23 mouse cellular contexts compared by ENCODE assay signal in the genomic region with DNA sequence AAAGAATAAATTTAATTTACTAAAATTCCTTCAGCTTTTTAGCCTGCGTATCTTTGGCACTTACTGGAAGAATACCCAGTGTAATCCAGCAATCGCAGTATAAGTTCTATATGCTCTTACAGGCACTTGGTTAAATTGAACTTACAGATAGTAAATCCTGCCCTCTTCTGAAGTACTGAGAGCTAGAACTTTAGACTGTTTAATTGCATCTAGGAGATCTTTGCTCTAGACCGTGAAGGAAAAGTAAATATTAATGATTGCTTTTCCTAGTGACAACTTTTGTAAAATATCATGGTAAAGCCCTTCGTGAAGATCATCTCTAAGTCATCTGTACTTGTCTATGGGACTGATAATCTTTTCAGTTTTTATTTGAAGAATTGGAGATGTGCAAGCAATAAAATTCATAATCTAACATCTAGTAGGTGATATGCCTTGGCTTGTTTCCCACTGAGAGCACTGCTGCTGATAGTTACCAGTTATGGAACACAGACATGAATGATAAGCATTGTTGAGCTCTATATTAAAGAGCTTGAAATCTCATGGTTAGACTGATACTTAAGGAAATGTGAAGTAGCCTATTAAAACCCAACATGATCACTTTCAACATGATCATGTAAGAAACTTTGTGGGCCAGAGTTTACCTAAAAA.
"Had no signal": no experiment of that assay in that cellular context is flagged by ENCODE, and none has a peak within 500 bp of the region (broad histone marks: within the 10 kb centered on the region; RNA-seq: fewer than 3 reads in every experiment).

No protein-coding gene starts in this region.

- H3K27ac ChIP-seq: heart, adult 2 months; heart, embryonic 13.5 days; heart, embryonic 15.5 days; hindbrain, embryonic 13.5 days; hindbrain, embryonic 15.5 days; hindbrain, postnatal 0 days; layer of hippocampus, adult 2 months; left cerebral cortex, adult 2 months; limb, embryonic 10.5 days; limb, embryonic 12.5 days; liver, embryonic 13.5 days; liver, embryonic 15.5 days had no signal

- H3K4me2 ChIP-seq: heart, embryonic 11.5 days; heart, embryonic 13.5 days; heart, embryonic 15.5 days; hindbrain, embryonic 13.5 days; hindbrain, embryonic 15.5 days; limb, embryonic 12.5 days; liver, embryonic 13.5 days; liver, embryonic 15.5 days had no signal

- H3K9me3 ChIP-seq: heart, embryonic 13.5 days; heart, embryonic 15.5 days; hindbrain, embryonic 13.5 days; hindbrain, embryonic 15.5 days; limb, embryonic 10.5 days; limb, embryonic 12.5 days; liver, embryonic 13.5 days; liver, embryonic 15.5 days had no signal

- DNase-seq: gastrocnemius, postnatal 14 days; gastrocnemius, postnatal 36 days; heart, adult 11 months; heart, adult 2 months; heart, postnatal 14 days; heart, postnatal 36 days; kidney, adult 11 months; kidney, adult 2 months; kidney, postnatal 10 days; kidney, postnatal 25 days; kidney, postnatal 4 days; liver, embryonic 13.5 days had no signal

- ATAC-seq: hindbrain, postnatal 0 days had no signal

- H3K4me3 ChIP-seq: heart, adult 2 months; heart, embryonic 13.5 days; heart, embryonic 15.5 days; hindbrain, embryonic 13.5 days; hindbrain, embryonic 15.5 days; layer of hippocampus, adult 2 months; left cerebral cortex, adult 2 months; limb, embryonic 10.5 days; limb, embryonic 12.5 days; liver, embryonic 13.5 days; liver, embryonic 15.5 days had no signal

- H3K4me1 ChIP-seq: heart, embryonic 13.5 days; heart, embryonic 15.5 days; hindbrain, embryonic 13.5 days; hindbrain, embryonic 15.5 days; limb, embryonic 10.5 days; limb, embryonic 12.5 days had no signal

- H3K27me3 ChIP-seq: heart, embryonic 13.5 days; heart, embryonic 15.5 days; hindbrain, embryonic 13.5 days; hindbrain, embryonic 15.5 days; limb, embryonic 12.5 days; liver, embryonic 13.5 days; liver, embryonic 15.5 days had no signal

- H3K9ac ChIP-seq: heart, embryonic 13.5 days; heart, embryonic 15.5 days; hindbrain, embryonic 13.5 days; hindbrain, embryonic 15.5 days; limb, embryonic 12.5 days; liver, embryonic 13.5 days; liver, embryonic 15.5 days had no signal
